Mouse (Mus musculus) embryonic fibroblast, embryonic 13.5 days (primary cell): ENCODE measurements around the gene Pfdn2.

ENCODE experiments used
- CTCF ChIP-seq: IDR thresholded peaks from 2 replicates; pipeline ENCODE4 v1.5.1; 2011; ENCODE audit warnings: mild to moderate bottlenecking, control low read depth, low read length, moderate library complexity, borderline replicate concordance; ENCODE audit not compliant: insufficient read depth
- POLR2A ChIP-seq: IDR thresholded peaks from 2 replicates; pipeline ENCODE4 v1.6.1; 2011; ENCODE audit warnings: low read depth, mild to moderate bottlenecking, control low read depth, low read length, moderate library complexity

GRCm38 (mm10) chr1:171388376-171389102, 43.1 kb downstream of the Pfdn2 start, which contains the start of gene Arhgap30:
- TF ChIP-seq POLR2A (no peak), CTCF (no peak)
